Mouse (Mus musculus) bone marrow macrophage, adult 2 months (primary cell): Measurements from ENCODE around the gene Bhlha15. TPM values are rescaled to one million over a fixed set of nuclear protein-coding genes. Genes with fewer than 3 reads are reported as not detected.
A peak's percentile ranks its signal among the peaks of the same experiment; 100 is the strongest.

Experiments
- H3K27ac ChIP-seq: 2 replicates; pipeline ENCODE4 v1.5.1; 2012; ENCODE audit warnings: low read depth, low read length; ENCODE audit not compliant: insufficient read depth
- H3K4me1 ChIP-seq: 2 replicates; pipeline ENCODE4 v1.6.1; 2012; ENCODE audit warnings: low read length; ENCODE audit not compliant: control insufficient read depth, insufficient read depth
- H3K4me3 ChIP-seq: 2 replicates; pipeline ENCODE4 v1.5.1; 2012; ENCODE audit warnings: mild to moderate bottlenecking, low read length, moderate library complexity; ENCODE audit not compliant: insufficient read depth
- CTCF ChIP-seq: IDR thresholded peaks from 2 replicates; pipeline ENCODE4 v1.5.1; 2012; ENCODE audit warnings: low read depth, mild to moderate bottlenecking, low read length, moderate library complexity
- POLR2A ChIP-seq: IDR thresholded peaks from 2 replicates; pipeline ENCODE4 v1.6.1; 2012; ENCODE audit warnings: mild to moderate bottlenecking, low read depth, low read length, borderline replicate concordance
- polyA plus RNA-seq: library from polyadenylated mRNA; stranded (reverse); fragments of >200 nt; gene quantifications from 2 replicates; pipeline ENCODE4 v1.2.4, GENCODE M21; 2012; ENCODE audit not compliant: missing spikeins, insufficient read depth, insufficient read length

The Bhlha15 gene
- polyA plus RNA-seq, 1 experiment: not detected

DNA sequence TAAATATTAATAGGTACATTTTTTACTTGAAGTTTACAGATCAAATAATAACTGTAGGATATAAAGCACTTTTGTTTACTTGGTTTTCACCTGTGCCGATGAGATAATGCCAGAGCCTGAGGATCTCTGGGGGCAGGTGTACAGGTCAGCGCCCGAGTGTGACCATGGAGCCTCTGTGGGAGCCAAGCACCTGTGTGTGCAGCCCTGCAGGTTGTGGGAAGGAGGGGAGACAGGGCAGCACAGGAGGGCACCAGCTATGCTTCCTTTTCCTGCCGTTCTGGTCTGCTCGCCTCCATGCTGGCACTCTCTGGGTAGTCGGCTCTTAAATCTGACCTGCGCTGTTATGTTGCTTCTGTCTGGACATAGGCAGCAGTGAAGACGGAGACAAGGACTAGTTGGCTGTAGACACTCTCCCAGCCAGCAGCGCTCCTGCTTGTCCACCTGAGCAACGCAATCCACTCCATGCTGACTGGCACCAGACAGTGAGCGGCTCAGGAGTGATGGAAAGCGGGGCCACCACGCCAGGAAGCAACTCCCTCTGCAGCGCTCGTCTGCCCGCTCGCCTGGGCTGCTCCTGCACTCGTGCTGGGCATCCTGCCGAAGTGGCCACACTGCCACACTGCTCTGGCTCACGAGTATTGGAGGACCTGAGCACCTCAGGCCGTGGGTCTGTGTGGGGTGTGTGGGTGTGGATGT lies 5.6 kb upstream of the Bhlha15 start:
- Histone ChIP-seq H3K4me1 (no peaks in the 10 kb centered on the region), H3K4me3 (no peak overlapping the region), H3K27ac (no peak overlapping the region)
- TF ChIP-seq CTCF (no peak), POLR2A (no peak)

DNA sequence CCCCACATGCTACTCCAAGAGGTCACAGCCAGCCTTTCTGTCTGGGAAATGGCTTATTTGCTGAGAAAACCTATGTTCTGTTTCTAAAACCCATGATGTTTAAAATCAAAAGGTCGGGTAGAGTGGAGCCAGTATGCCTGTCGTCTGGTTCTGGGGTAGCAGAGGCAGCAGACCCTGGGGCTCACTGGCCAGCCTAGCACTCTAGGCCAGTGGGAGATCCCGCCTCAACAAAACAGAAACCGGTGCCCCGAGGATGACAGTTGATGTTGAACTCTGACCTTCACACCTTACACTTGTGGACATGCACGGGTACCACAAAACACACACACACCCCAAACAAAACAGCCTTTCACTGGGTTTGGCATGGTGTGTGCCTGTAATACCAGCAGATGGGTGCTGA lies 1.7 kb upstream of the Bhlha15 start:
- H3K4me1 ChIP-seq: no peaks in the 10 kb centered on the region
- no peak for TF ChIP-seq POLR2A
- no peak for TF ChIP-seq CTCF
- H3K27ac ChIP-seq: no peak overlapping the region
- no peak overlapping the region for H3K4me3 ChIP-seq

DNA sequence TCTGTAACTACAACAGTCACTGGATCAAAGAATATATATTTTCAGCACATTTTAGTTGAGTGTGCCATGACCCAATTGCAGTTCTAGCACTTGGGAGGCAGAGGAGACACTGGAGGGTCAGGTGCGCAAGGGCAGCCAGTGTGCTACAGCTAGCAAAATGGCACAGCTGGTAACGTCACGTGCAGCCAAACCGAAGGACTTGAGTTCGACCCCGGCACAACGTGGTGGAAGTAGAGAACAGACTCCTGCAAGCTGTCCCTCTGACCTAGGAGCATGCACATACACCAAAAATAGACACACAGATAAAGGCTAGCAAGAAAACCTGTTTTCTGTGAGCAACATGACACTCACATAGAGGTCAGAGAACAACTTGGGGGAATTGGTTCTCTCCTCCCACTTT lies 759 bp upstream of the Bhlha15 start:
- TF ChIP-seq POLR2A (no peak), CTCF (no peak)
- no peaks in the 10 kb centered on the region for H3K4me1 ChIP-seq
- H3K4me3 ChIP-seq: no peak overlapping the region
- no peak overlapping the region for H3K27ac ChIP-seq

DNA sequence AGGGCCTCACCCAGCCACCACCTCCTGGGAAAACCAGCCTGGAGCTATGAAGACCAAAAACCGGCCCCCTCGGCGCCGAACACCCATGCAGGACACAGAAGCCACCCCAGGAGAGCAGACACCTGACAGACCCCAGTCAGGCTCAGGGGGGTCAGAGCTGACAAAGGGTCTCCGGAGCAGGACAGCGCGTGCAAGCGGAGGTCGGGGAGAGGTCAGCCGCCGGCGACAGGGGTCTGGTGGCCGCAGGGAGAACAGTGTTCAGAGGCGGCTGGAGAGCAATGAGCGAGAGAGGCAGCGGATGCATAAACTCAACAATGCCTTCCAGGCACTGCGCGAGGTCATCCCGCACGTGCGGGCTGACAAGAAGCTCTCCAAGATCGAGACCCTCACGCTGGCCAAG lies 940 bp downstream of the Bhlha15 start:
- Histone ChIP-seq H3K4me3 (no peak overlapping the region), H3K4me1 (no peaks in the 10 kb centered on the region), H3K27ac (no peak overlapping the region)
- TF ChIP-seq POLR2A (no peak), CTCF (no peak)

DNA sequence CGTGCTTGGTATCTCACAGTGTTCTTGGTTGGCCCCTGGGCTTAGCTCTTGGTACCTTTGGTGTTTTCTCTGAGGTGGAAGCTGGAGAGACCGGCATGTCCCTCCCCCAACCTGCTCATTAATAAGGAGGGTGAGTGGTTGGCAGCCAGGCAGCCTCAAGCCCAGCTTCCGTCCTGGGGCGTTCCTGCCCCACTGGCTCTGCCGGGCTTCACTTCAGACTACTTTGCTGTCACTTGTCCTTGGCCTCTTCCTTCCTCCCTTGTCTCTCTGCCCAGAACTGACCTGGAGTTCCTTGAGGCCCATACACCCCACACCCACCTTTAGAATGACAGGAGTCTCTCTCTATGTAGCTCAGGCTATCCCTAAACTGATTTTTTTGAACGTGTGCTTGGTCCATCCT lies 2.6 kb downstream of the Bhlha15 start:
- H3K27ac ChIP-seq: no peak overlapping the region
- H3K4me1 ChIP-seq: no peaks in the 10 kb centered on the region
- no peak overlapping the region for H3K4me3 ChIP-seq
- TF ChIP-seq CTCF (no peak), POLR2A (no peak)

DNA sequence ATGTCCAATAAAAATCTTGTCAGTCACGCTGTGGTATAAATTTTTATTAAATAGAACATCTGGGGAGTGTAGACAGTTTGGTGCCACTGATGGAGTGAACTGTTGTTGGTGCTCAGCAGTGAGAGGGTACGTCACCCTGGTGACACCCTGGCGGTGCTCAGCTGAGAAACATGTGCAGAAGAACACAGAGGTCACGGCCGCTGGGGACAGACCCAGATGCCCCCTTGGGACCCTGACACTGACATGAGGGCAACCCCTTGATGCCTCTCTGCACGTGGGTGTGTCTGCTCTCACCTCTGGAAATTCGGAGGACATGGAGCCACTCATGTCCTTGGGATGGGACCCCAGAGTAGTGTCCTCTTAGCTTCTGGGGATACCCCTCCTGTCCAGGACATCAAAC lies 4.3 kb downstream of the Bhlha15 start:
- Histone ChIP-seq H3K27ac (no peak overlapping the region), H3K4me1 (no peaks in the 10 kb centered on the region)
- TF ChIP-seq POLR2A: no peak
- no peak for TF ChIP-seq CTCF

DNA sequence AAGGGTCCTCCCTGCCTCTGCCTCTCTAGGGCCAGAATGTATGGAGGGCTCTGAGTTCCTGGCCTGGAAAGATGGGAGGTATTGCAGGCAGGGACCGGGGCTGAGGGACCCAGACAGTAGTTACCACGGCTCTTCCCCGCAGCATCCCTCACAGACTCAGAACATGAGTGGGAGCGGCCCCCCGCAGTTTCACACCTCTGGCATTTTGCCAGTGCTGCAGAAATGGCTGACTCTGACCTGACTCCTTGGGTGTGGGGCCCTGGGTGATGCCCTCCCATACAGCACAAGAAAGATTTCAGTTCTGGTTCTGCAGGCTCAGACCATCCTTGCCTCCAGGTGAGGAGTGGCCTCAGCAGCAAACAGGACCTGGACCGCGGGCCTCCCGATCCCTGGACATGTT lies 5.5 kb downstream of the Bhlha15 start:
- Histone ChIP-seq H3K4me3 (no peak overlapping the region), H3K4me1 (no peaks in the 10 kb centered on the region), H3K27ac (no peak overlapping the region)
- TF ChIP-seq CTCF (no peak), POLR2A (no peak)

More for the DNA sequence above, 4.3 kb downstream of the Bhlha15 start:
- no peak overlapping the region for H3K4me3 ChIP-seq

DNA sequence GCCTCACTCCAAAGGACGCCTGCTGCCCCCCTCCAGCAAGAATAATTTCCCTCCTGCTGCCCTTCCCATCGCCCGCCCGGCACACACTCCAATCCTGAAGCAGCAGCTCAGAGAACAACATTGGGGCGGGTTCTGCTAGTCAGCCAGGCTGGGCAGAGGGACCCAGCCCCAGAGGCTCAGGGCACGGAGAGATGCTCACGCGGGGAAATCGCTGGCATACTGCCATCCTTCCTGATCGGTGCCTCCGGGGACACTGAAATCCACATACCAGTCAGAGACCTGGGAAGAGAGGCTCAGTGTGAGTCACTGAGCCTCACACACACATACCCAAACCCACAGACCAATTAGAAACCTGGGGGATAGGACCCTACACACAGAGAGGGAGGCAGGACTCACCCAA lies 10.5 kb downstream of the Bhlha15 start:
- H3K4me3 ChIP-seq: no peak overlapping the region
- TF ChIP-seq POLR2A: no peak
- TF ChIP-seq CTCF: no peak
- no peak overlapping the region for H3K27ac ChIP-seq
- no peaks in the 10 kb centered on the region for H3K4me1 ChIP-seq

DNA sequence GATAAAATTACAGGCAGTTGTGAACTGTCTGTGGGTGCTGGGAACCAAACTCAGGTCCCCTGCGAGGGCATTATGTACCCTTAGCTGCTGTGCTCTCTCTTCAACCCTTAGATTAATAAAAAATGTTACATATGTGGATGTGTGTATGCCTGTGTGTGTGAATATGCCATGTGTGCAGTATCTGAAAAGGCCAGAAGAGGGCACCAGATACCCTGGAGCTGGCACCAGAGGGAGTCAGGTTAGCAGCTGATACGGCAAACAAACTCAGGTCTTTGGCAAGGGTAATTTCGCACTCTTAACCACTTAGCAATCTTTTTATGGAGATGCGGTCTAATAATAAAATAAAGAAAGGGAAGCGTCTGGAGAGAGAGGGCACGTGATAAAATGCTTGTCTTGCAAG lies 12.3 kb downstream of the Bhlha15 start:
- H3K4me3 ChIP-seq: no peak overlapping the region
- H3K4me1 ChIP-seq: no peaks in the 10 kb centered on the region
- no peak overlapping the region for H3K27ac ChIP-seq
- TF ChIP-seq CTCF: peak; percentile 14; the same call in 1 of the 2 replicates
- TF ChIP-seq POLR2A: no peak

DNA sequence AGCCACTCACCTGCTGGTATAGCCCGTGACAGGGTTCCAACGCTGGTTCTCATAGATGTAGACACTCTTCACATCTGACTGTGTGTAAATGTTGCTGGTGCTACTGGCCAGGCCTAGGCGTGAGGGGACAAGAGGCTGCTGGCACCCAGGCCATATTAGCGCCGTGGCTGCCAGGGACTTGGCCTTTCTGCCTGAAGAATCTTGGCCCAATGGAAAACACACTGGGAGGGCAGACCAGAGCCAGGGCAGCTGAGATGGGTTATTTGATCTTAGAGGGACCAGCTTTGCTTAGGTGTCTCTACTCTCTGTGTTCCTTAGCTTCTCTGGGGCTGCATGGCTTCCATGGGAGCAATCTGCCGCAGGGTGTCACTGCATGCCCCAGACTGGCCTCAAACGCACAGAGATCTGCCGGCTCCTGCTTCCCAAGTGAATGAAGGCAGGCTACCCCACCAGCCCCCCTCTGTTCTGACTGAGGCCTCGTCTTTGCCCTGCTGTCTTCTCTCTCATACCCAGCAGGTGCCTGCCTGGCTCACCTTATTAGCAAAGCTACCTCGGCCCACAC lies 13.4 kb downstream of the Bhlha15 start:
- no peak overlapping the region for H3K4me3 ChIP-seq
- no peak overlapping the region for H3K27ac ChIP-seq
- TF ChIP-seq CTCF: no peak
- no peak for TF ChIP-seq POLR2A
- no peaks in the 10 kb centered on the region for H3K4me1 ChIP-seq

DNA sequence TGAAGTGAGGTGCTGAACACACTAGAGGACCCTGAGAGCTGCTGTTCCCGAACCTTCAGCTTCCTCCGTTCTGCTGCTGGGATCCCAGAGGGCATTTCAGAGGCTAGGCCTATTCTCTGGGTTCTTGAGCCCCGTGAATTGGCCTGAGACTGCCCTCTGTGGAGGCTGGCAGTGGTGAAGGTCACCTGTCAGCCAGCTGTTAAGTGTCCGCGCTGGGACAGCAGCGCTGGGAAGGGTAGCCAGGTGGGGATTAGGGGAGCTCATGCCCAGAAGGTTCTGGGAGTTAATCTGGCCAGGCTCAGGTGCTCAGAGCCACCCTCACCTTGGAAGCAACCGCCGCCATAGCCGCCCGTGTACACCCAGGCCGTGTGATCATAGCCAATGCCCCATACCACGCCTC lies 14.2 kb downstream of the Bhlha15 start:
- TF ChIP-seq POLR2A (no peak), CTCF (no peak)
- H3K4me3 ChIP-seq: no peak overlapping the region
- H3K4me1 ChIP-seq: no peaks in the 10 kb centered on the region
- H3K27ac ChIP-seq: no peak overlapping the region

DNA sequence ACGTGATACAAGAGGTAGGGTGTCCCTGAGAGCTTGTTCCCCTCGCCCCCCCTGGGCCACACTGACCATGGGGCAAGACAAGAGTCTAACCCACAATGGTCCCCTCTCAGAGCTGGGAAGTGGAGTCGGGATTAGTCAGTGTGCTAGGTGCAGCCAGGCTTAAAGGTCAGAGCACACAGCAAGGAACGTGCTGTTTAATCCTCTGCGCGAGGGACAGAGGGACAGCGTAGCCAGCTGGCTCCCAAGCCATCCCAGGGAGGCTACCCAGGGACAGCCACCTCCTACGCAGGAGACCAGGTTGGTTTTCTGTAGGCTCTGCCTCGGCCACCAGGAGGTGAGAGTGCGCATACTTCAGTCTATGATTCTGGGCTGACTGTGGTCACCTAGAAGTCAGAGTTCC lies 14.8 kb downstream of the Bhlha15 start:
- Histone ChIP-seq H3K4me1 (no peaks in the 10 kb centered on the region), H3K27ac (no peak overlapping the region), H3K4me3 (no peak overlapping the region)
- TF ChIP-seq POLR2A (no peak), CTCF (no peak)
